Mouse (Mus musculus): ENCODE results near the gene Krt24.

DNA sequence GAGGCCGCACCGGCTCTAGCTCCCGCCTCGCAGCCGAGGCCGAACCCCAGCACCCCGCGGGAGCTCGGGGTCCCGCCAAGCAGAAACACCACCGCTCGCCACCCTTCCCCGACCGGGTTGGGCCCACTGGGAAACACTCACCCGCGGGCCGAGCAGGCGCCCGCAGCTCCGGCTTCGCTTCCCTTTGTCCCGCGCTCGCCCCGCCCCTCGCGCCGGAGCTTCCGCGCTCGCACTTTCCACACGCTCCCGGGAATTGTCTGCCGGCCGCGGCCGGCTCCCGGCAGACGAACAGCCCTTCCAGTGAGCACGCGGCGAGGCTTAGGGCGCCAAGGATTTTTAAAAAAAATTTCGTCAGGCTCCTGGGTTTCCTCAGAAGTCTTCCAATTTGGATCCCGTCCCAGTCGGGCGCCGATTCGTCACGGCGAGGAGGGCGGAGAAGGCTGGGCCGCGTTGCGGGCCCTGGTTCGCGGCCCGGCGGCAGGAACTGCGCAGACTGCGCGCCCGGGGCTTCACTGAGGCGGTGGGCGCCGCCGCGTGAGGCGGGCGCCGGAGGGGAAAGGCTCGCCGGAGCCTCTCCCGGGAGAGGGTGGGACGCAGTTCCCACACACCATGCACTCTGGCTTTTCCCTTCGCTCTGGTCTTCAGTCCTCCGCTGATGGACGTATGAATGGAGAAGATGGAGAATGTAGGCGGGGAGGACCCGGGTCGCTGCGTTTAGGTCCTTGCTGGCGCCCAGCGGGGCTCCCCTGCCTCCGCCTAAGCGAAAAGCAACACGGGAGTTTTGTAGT is 54.6 kb downstream of the Krt24 start, which contains the start of gene Smarce1:
- no peak for TF ChIP-seq CTCF (IDR thresholded peaks at IDR 0.05; ENCODE audit: control insufficient read depth, insufficient read depth, insufficient replicate concordance, low read depth, low read length)
- TF ChIP-seq POLR2A (IDR thresholded peaks at IDR 0.05; ENCODE audit: control insufficient read depth, low read depth, low read length) = no peak; the same call in 1 of the 2 replicates
